In genomic region chr6:37222016-37222415, GRCm38 (mm10) we compare ENCODE assay signal across 24 mouse cellular contexts.
DNase-seq lines count a peak whose midpoint lies in the region; ATAC-seq and TF ChIP-seq lines count a peak whose summit lies in the region.
"Had no signal": no experiment of that assay in that cellular context is flagged by ENCODE, and none has a peak within 500 bp of the region (broad histone marks: within the 10 kb centered on the region; RNA-seq: fewer than 3 reads in every experiment).

No protein-coding gene starts in this region.

- WGBS in heart, postnatal 0 days = 47% methylated on average over 6 of the region's 6 CpGs
- 47% methylated on average over 6 of the region's 6 CpGs for WGBS in lung, embryonic 14.5 days
- 66% methylated on average over 6 of the region's 6 CpGs for WGBS in olfactory bulb, adult 2 months

- H3K9ac ChIP-seq in heart, postnatal 0 days (replicated peaks; ENCODE audit: low read depth, low read length) = no peak overlapping the region
- no peak overlapping the region for H3K9ac ChIP-seq in lung, embryonic 14.5 days
- H3K9ac ChIP-seq: embryonic facial prominence, embryonic 13.5 days; forebrain, postnatal 0 days; heart, embryonic 13.5 days; hindbrain, embryonic 15.5 days; limb, embryonic 13.5 days; liver, embryonic 15.5 days had no signal

- no peak overlapping the region for H3K4me2 ChIP-seq in heart, postnatal 0 days (ENCODE audit: low read depth, low read length)
- H3K4me2 ChIP-seq in lung, embryonic 14.5 days = no peak overlapping the region
- H3K4me2 ChIP-seq: embryonic facial prominence, embryonic 13.5 days; heart, embryonic 13.5 days; hindbrain, embryonic 15.5 days; limb, embryonic 13.5 days; liver, embryonic 15.5 days had no signal

- ATAC-seq in heart, postnatal 0 days (ENCODE audit: insufficient read depth, low read depth) = no peak
- ATAC-seq in lung, embryonic 14.5 days (ENCODE audit: insufficient read depth) = no peak
- ATAC-seq: forebrain, postnatal 0 days; midbrain, embryonic 16.5 days; Patski had no signal

- H3K4me3 ChIP-seq in heart, postnatal 0 days (ENCODE audit: low read depth, low read length) = no peak overlapping the region
- H3K4me3 ChIP-seq in lung, embryonic 14.5 days (ENCODE audit: low read depth, low read length) = no peak overlapping the region
- H3K4me3 ChIP-seq in olfactory bulb, adult 2 months (ENCODE audit: insufficient read depth, low read depth, low read length) = no peak overlapping the region
- H3K4me3 ChIP-seq: embryonic facial prominence, embryonic 13.5 days; heart, embryonic 13.5 days; hindbrain, embryonic 15.5 days; limb, embryonic 13.5 days; liver, embryonic 15.5 days had no signal

- H3K27me3 ChIP-seq in heart, postnatal 0 days (ENCODE audit: control insufficient read depth, insufficient read depth, low read length) = no peaks in the 10 kb centered on the region
- no peaks in the 10 kb centered on the region for H3K27me3 ChIP-seq in lung, embryonic 14.5 days (ENCODE audit: insufficient read depth, low read length)
- H3K27me3 ChIP-seq: embryonic facial prominence, embryonic 13.5 days; heart, embryonic 13.5 days; hindbrain, embryonic 15.5 days; limb, embryonic 13.5 days; liver, embryonic 15.5 days; Patski had no signal

- no peak for DNase-seq in heart, postnatal 0 days (ENCODE audit: low spot score)
- DNase-seq in heart, postnatal 4 days = no peak
- DNase-seq in lung, embryonic 14.5 days = no peak
- DNase-seq in lung, postnatal 36 days = no peak
- no peak for DNase-seq in brain, embryonic 14.5 days (ENCODE audit: low read depth)
- DNase-seq in ovary, adult 18-20 months (ENCODE audit: low spot score) = no peak
- no peak for DNase-seq in cerebellum, postnatal 25 days
- DNase-seq: adrenal gland, postnatal 14 days; B cell, adult 2 months; cerebellum, adult 11-12 months; cerebellum, postnatal 14 days; forebrain, postnatal 0 days; heart, postnatal 36 days; kidney, adult 18-20 months; kidney, postnatal 14 days; lung, postnatal 14 days had no signal

- H3K4me1 ChIP-seq in heart, postnatal 0 days (ENCODE audit: control insufficient read depth, insufficient read depth) = no peaks in the 10 kb centered on the region
- H3K4me1 ChIP-seq in lung, embryonic 14.5 days (ENCODE audit: insufficient read depth) = 0 out of 2 replicates have a peak, but pooled peaks cover 3% of the 10 kb centered on the region
- peaks cover 29% of the 10 kb centered on the region for H3K4me1 ChIP-seq in olfactory bulb, adult 2 months (ENCODE audit: control insufficient read depth, insufficient read depth, low read length)
- H3K4me1 ChIP-seq: liver, embryonic 15.5 days had no signal

- no peak overlapping the region for H3K27ac ChIP-seq in heart, postnatal 0 days (ENCODE audit: low read depth)
- H3K27ac ChIP-seq in lung, embryonic 14.5 days (ENCODE audit: low read depth) = no peak overlapping the region
- H3K27ac ChIP-seq in olfactory bulb, adult 2 months (ENCODE audit: insufficient read depth, low read depth, low read length) = peak overlapping the region; percentile 53
- H3K27ac ChIP-seq: embryonic facial prominence, embryonic 13.5 days; heart, embryonic 13.5 days; hindbrain, embryonic 15.5 days; limb, embryonic 13.5 days; liver, embryonic 15.5 days had no signal

- no peaks in the 10 kb centered on the region for H3K36me3 ChIP-seq in heart, postnatal 0 days (replicated peaks; ENCODE audit: control insufficient read depth, insufficient read depth, low read length)
- no peaks in the 10 kb centered on the region for H3K36me3 ChIP-seq in lung, embryonic 14.5 days (ENCODE audit: insufficient read depth)
- H3K36me3 ChIP-seq: embryonic facial prominence, embryonic 13.5 days; heart, embryonic 13.5 days; hindbrain, embryonic 15.5 days; limb, embryonic 13.5 days; liver, embryonic 15.5 days had no signal

- H3K9me3 ChIP-seq in heart, postnatal 0 days (replicated peaks; ENCODE audit: control insufficient read depth, low read length) = no peaks in the 10 kb centered on the region
- no peaks in the 10 kb centered on the region for H3K9me3 ChIP-seq in lung, embryonic 14.5 days (ENCODE audit: low read depth, low read length)
- H3K9me3 ChIP-seq: embryonic facial prominence, embryonic 13.5 days; heart, embryonic 13.5 days; hindbrain, embryonic 15.5 days; limb, embryonic 13.5 days; liver, embryonic 15.5 days had no signal

- TF ChIP-seq EP300 in heart, postnatal 0 days (IDR thresholded peaks at IDR 0.05; ENCODE audit: low read depth) = no peak

- peak; percentile 21; the same call in 1 of the 2 replicates for TF ChIP-seq CTCF in heart, postnatal 0 days (IDR thresholded peaks at IDR 0.05; ENCODE audit: low read depth)
- TF ChIP-seq CTCF in lung, embryonic 14.5 days (IDR thresholded peaks at IDR 0.05; ENCODE audit: low read depth) = peak; percentile 31
- TF ChIP-seq CTCF in brain, embryonic 14.5 days (IDR thresholded peaks at IDR 0.05; ENCODE audit: borderline replicate concordance, extremely low read depth, insufficient read depth, insufficient read length) = 0 out of 2 replicates have a peak, but pooled peaks have one; percentile 18
- TF ChIP-seq CTCF in olfactory bulb, adult 2 months (IDR thresholded peaks at IDR 0.05; ENCODE audit: insufficient read depth, low read depth, low read length) = no peak

- no peak for TF ChIP-seq POLR2A in brain, embryonic 14.5 days (IDR thresholded peaks at IDR 0.05; ENCODE audit: borderline replicate concordance, extremely low read depth, insufficient read depth, insufficient read length, poor library complexity, severe bottlenecking)
- TF ChIP-seq POLR2A in olfactory bulb, adult 2 months (IDR thresholded peaks at IDR 0.05; ENCODE audit: insufficient read depth, low read depth, low read length) = no peak
